Mouse (Mus musculus): Measurements from ENCODE around the gene 3110082I17Rik.
"Not testable (repeated sequence)": the region's sequence is repeated elsewhere in the genome, so short reads cannot be mapped to it uniquely, and the experiment has no call there.

DNA sequence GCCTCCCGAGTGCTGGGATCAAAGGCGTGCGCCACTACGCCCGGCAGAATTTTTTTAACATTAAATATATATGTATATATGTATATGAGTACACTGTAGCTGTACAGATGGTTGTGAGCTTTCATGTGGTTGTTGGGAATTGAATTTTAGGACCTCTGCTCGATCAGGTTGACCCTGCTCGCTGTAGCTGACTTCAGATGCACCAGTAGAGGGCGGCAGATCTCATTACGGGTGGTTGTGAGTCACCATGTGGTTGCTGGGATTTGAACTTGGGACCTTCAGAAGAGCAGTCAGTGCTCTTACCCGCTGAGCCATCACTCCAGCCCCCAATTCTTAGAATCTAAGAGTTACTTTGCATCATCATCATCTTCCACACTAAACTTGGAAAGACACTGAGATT lies 125.9 kb downstream of the 3110082I17Rik start:
- TF ChIP-seq CTCF (IDR thresholded peaks at IDR 0.05; ENCODE audit: low read depth) = peak; percentile 51
- TF ChIP-seq EP300 (IDR thresholded peaks at IDR 0.05; ENCODE audit: low read depth) = not testable (repeated sequence)

Measured in liver, embryonic 14.5 days (tissue).